Mouse (Mus musculus) lung, embryonic 16.5 days (tissue): ENCODE measurements around the gene Gm6710. TPM values are rescaled to one million over a fixed set of nuclear protein-coding genes. Genes with fewer than 3 reads are reported as not detected.
"Not testable (repeated sequence)": the region's sequence is repeated elsewhere in the genome, so short reads cannot be mapped to it uniquely, and the experiment has no call there.

Experiments used
- ATAC-seq: fragments of 200-750 bp; cut with Nextera tagmentation; 2 replicates; pipeline ENCODE4 v1.8.0; 2017; ENCODE audit warnings: low read depth, mild to moderate bottlenecking, moderate library complexity
- H3K27ac ChIP-seq: fragments of 300-500 bp; sonication (generic); 2 replicates; pipeline ENCODE4 v1.5.1; 2014; ENCODE audit warnings: mild to moderate bottlenecking, control low read depth, low read length
- H3K27me3 ChIP-seq: fragments of 300-500 bp; sonication (generic); 2 replicates; pipeline ENCODE4 v1.6.1; 2014; ENCODE audit warnings: low read depth, low read length, mixed read lengths; ENCODE audit not compliant: control insufficient read depth, insufficient read depth
- H3K36me3 ChIP-seq: fragments of 300-500 bp; sonication (generic); 2 replicates; pipeline ENCODE4 v1.6.1; 2014; ENCODE audit warnings: low read length; ENCODE audit not compliant: control insufficient read depth, insufficient read depth
- H3K4me1 ChIP-seq: fragments of 300-500 bp; sonication (generic); replicated peaks from 2 replicates; pipeline ENCODE4 v1.6.1; 2014; ENCODE audit warnings: low read length, mixed read lengths; ENCODE audit not compliant: control insufficient read depth, insufficient read depth
- H3K4me2 ChIP-seq: fragments of 300-500 bp; sonication (generic); 2 replicates; pipeline ENCODE4 v1.6.1; 2014; ENCODE audit warnings: low read depth, low read length, control low read depth
- H3K4me3 ChIP-seq: fragments of 300-500 bp; sonication (generic); 2 replicates; pipeline ENCODE4 v1.5.1; 2014; ENCODE audit warnings: mild to moderate bottlenecking, low read length, control low read depth
- H3K9ac ChIP-seq: fragments of 300-500 bp; sonication (generic); 2 replicates; pipeline ENCODE4 v1.6.1; 2014; ENCODE audit warnings: low read length, control low read depth
- H3K9me3 ChIP-seq: fragments of 300-500 bp; sonication (generic); 2 replicates; pipeline ENCODE4 v1.6.1; 2016; ENCODE audit warnings: low read length; ENCODE audit not compliant: control insufficient read depth
- WGBS: fragments of 180-500 bp; shearing (Covaris S2); extraction: QIAGEN DNeasy Blood & Tissue Kit; methylation state at CpG from one replicate; pipeline ENCODE4 v1.1.7; 2014; 5-methylcytosine and 5-hydroxymethylcytosine counted together
- polyA plus RNA-seq: library from polyadenylated mRNA; unstranded; fragments of >200 nt; fragmentation: Nextera tagmentation; extraction: Ambion mirVana; gene quantifications from 2 replicates; pipeline ENCODE4 v1.2.1, GENCODE M21; 2015

Gm6710 gene
- 18.6 and 25.2 TPM in 2 replicates for polyA plus RNA-seq

- not testable (repeated sequence) for H3K4me3 ChIP-seq, H3K27me3 ChIP-seq, ATAC-seq, H3K27ac ChIP-seq, H3K4me1 ChIP-seq, H3K36me3 ChIP-seq, H3K9ac ChIP-seq, H3K9me3 ChIP-seq, H3K4me2 ChIP-seq
- no CpG with 5 or more reads among the region's 7 CpGs for WGBS
Observed at GRCm38 (mm10) chr2:175869024-175869423, at the start of gene Gm6710. Gm6710 (plus strand) TSS chr2:175869219.

Other genes with a start within 250 kb of the Gm6710 start
- not detected in 2 replicates for gene Gm11007, start 225.2 kb upstream of the Gm6710 start, polyA plus RNA-seq
- gene Zfp969, start 165.6 kb upstream of the Gm6710 start, polyA plus RNA-seq, result 26.0 and 29.8 TPM in 2 replicates
- not detected in 2 replicates for gene Gm2007, start 127.7 kb upstream of the Gm6710 start, polyA plus RNA-seq
- gene Gm14288, start 68.1 kb upstream of the Gm6710 start, polyA plus RNA-seq, result 4.5 and 4.8 TPM in 2 replicates
- gene Zfp966, start 61.9 kb downstream of the Gm6710 start, polyA plus RNA-seq, result 3.5 and 3.7 TPM in 2 replicates
- 24.1 and 25.6 TPM in 2 replicates for gene Gm2026, start 96.1 kb downstream of the Gm6710 start, polyA plus RNA-seq